Mouse (Mus musculus) midbrain, embryonic 15.5 days (tissue): ENCODE measurements around the gene Numb. TPM values are rescaled to one million over a fixed set of nuclear protein-coding genes. Genes with fewer than 3 reads are reported as not detected.

Experiments used
- ATAC-seq: fragments of 200-750 bp; cut with Nextera tagmentation; replicated peaks from 2 replicates; pipeline ENCODE4 v1.8.0; 2017; ENCODE audit warnings: moderate TSS enrichment
- H3K27ac ChIP-seq: fragments of 300-500 bp; sonication (generic); 2 replicates; pipeline ENCODE4 v1.5.1; 2015; ENCODE audit warnings: mild to moderate bottlenecking, inconsistent platforms
- H3K27me3 ChIP-seq: fragments of 300-500 bp; sonication (generic); replicated peaks from 2 replicates; pipeline ENCODE4 v1.6.1; 2015; ENCODE audit warnings: inconsistent platforms
- H3K36me3 ChIP-seq: fragments of 300-500 bp; sonication (generic); replicated peaks from 2 replicates; pipeline ENCODE4 v1.6.1; 2015; ENCODE audit warnings: inconsistent platforms
- H3K4me1 ChIP-seq: fragments of 300-500 bp; sonication (generic); 2 replicates; pipeline ENCODE4 v1.6.1; 2015; ENCODE audit warnings: inconsistent platforms
- H3K4me2 ChIP-seq: fragments of 300-500 bp; sonication (generic); 2 replicates; pipeline ENCODE4 v1.6.1; 2015; ENCODE audit warnings: inconsistent platforms, mild to moderate bottlenecking, moderate library complexity
- H3K4me3 ChIP-seq: fragments of 300-500 bp; sonication (generic); 2 replicates; pipeline ENCODE4 v1.5.1; 2015; ENCODE audit warnings: mild to moderate bottlenecking, inconsistent platforms
- H3K9ac ChIP-seq: fragments of 300-500 bp; sonication (generic); 2 replicates; pipeline ENCODE4 v1.6.1; 2015; ENCODE audit warnings: mild to moderate bottlenecking, inconsistent platforms
- H3K9me3 ChIP-seq: fragments of 300-500 bp; sonication (generic); 2 replicates; pipeline ENCODE4 v1.6.1; 2016; ENCODE audit warnings: inconsistent platforms
- WGBS: fragments of 180-500 bp; shearing (Covaris S2); methylation state at CpG from one replicate; pipeline ENCODE4 v1.1.7; 2015; ENCODE audit warnings: mixed read lengths; 5-methylcytosine and 5-hydroxymethylcytosine counted together
- polyA plus RNA-seq: library from polyadenylated mRNA; unstranded; fragments of >200 nt; fragmentation: Nextera tagmentation; extraction: Ambion mirVana; gene quantifications from 2 replicates; pipeline ENCODE4 v1.2.1, GENCODE M21; 2015

Gene Numb
- polyA plus RNA-seq, 1 experiment from 2014 or later, result 17.5 TPM

DNA sequence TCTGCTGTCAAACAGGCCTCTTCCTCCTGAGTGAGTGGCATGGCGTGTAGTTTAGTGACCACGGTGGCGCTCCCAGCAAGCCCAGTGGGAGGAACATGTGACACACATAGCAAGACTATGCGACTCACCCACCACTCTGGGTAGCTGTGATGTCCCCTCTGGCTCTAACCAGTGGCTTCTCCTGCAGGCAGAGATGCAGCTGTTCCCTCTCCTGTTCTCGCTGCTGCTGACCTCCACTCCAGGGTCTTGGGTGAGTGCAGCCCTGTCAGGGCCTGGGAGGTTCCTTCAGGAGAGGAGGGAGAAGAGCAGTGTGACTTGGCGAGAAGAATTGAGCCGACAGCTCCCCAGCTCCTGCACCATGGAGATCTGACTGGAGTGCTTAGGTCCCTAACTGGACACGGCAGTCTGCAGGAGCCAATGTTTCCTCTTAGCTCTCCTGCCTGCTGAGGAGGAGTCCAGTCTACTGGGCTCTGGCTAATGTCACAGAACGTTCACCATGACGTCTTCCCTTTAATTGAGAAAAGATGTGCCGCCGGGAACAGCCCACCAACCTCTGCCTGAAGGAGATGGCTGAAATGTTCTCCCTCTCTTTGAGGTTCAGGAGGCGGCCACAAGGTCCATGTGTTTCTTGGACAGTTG is 155.7 kb downstream of the Numb start:
- no peak for ATAC-seq
- no peak overlapping the region for H3K9ac ChIP-seq
- no peaks in the 10 kb centered on the region for H3K27me3 ChIP-seq
- H3K9me3 ChIP-seq, result no peaks in the 10 kb centered on the region
- 78% methylated on average over 13 of the region's 13 CpGs for WGBS
- no peaks in the 10 kb centered on the region for H3K36me3 ChIP-seq
- H3K4me3 ChIP-seq, result no peak overlapping the region
- H3K4me2 ChIP-seq, result no peak overlapping the region
- no peak overlapping the region for H3K27ac ChIP-seq
- peaks cover 24% of the 10 kb centered on the region for H3K4me1 ChIP-seq

DNA sequence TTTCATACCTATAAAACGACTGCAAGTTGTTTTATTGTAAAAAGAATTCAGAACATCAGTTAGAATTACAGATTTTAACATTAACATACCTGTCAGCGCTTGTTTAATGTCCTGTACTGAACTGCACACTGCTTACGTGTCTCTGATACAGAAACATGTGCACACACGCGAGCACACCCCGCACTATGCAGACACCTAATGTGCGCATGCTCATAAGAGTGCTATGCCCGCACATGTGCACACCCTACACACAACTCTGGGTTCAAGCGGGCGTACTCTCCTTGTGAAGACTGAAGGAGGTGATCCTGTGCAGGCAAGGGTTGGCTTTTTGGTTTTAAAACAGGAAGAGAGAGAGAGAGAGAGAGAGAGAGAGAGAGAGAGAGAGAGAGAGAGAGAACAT is 157.2 kb downstream of the Numb start:
- Histone ChIP-seq H3K9me3 (no peaks in the 10 kb centered on the region), H3K9ac (no peak overlapping the region), H3K27me3 (no peaks in the 10 kb centered on the region), H3K27ac (no peak overlapping the region), H3K36me3 (no peaks in the 10 kb centered on the region), H3K4me2 (no peak overlapping the region; the same call in 1 of the 2 replicates), H3K4me1 (peaks cover 12% of the 10 kb centered on the region), H3K4me3 (no peak overlapping the region)
- ATAC-seq, result no peak
- 81% methylated on average over 10 of the region's 10 CpGs for WGBS

DNA sequence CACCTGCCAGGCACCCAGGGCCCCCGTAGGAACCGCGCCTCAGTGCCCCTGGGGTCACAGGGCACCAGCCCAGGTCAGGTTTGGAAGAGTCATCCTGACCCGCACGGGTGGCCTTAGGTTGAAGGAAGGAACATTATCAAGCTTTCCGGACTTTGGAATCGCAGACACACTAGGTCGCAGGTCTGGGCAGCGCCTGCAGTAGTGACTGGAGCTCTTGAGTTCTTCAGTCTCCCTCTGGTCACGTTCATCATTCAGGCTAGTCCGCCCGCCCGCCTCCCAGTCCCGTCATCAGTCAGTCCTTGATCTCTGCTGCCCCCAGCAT is 157.7 kb downstream of the Numb start:
- Histone ChIP-seq H3K36me3 (no peaks in the 10 kb centered on the region), H3K4me1 (peaks cover 12% of the 10 kb centered on the region), H3K9ac (peak overlapping the region; percentile 29; the same call in 1 of the 2 replicates), H3K9me3 (no peaks in the 10 kb centered on the region), H3K4me2 (peak overlapping the region; percentile 64), H3K4me3 (peak overlapping the region; percentile 30), H3K27ac (no peak overlapping the region), H3K27me3 (no peaks in the 10 kb centered on the region)
- 16% methylated on average over 14 of the region's 14 CpGs for WGBS
- ATAC-seq, result no peak; the same call in 1 of the 2 replicates

DNA sequence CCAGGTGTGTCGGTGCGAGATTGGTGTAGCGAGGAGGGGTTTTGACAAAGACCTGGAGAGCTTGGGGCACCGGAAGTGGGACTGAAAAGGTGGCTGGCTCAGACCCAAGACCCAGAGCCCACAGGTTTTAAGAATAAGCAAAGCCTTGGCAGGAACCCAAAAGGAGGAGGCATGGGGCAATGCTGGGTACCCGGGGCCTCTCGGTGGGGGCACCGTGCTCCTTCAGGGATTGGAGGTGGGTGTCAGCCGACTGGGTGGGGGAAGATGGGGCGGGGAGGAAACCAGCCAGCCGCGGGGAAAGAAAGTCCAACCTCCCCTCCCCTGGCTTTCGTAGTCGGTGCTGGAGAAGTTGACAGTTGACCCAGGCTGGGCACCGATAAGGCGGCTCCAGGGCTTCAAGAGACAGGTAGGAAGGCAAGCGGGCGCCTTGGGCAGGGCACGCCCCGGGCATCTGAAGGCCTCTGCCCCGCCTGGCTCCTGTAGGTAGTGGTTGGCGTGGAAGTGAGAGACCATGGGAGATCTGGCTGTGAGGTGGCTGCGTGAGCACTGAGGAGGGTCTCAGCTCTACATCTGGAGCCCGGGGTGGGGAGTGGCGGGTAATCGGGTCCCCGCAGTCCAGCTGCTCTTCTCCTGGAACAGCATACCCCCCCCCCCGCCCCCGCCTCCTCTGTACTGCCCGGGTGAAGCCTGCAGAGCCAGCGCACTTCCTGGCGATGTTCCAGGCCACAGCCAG is 158.3 kb downstream of the Numb start, which contains the start of gene Papln:
Papln (plus strand) TSS at position 324 of the 733 bp plus-strand sequence.
- no peaks in the 10 kb centered on the region for H3K36me3 ChIP-seq
- no peaks in the 10 kb centered on the region for H3K9me3 ChIP-seq
- H3K4me3 ChIP-seq, result peak within 1 kb of the TSS; percentile 30
- peaks cover 12% of the 10 kb centered on the region for H3K4me1 ChIP-seq
- WGBS, result 12% methylated on average over 29 of the region's 31 CpGs
- H3K27me3 ChIP-seq, result no peaks in the 10 kb centered on the region
- H3K4me2 ChIP-seq, result peak within 1 kb of the TSS; percentile 64
- no peak within 1 kb of the TSS for H3K27ac ChIP-seq
- peak within 1 kb of the TSS; percentile 29; the same call in 1 of the 2 replicates for H3K9ac ChIP-seq
- ATAC-seq, result no peak; the same call in 1 of the 2 replicates

DNA sequence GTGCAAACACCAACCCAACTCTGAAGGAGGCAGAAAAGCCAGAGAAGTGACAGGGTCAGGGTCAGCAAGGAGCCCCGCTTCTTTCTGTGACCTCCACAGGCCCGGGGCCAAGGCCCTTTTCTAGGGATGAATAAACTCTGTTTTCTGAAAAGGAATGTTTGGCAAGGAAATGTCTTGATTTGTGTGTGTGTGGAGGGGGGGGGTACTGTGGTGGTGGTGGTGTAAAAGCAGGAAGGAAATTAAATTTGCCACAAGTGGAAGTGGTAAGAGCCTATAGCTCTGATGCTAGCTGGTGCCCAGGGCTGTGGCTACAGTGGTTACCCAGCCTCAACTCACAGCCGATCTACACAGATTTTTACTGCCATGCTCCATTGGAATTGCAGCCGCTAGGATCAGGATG is 159.0 kb downstream of the Numb start:
- no peak overlapping the region for H3K4me3 ChIP-seq
- H3K4me2 ChIP-seq, result no peak overlapping the region
- H3K4me1 ChIP-seq, result peaks cover 12% of the 10 kb centered on the region
- WGBS, result 25% methylated on average over 4 of the region's 4 CpGs
- no peak overlapping the region for H3K27ac ChIP-seq
- ATAC-seq, result no peak
- no peaks in the 10 kb centered on the region for H3K9me3 ChIP-seq
- no peak overlapping the region for H3K9ac ChIP-seq
- no peaks in the 10 kb centered on the region for H3K27me3 ChIP-seq
- no peaks in the 10 kb centered on the region for H3K36me3 ChIP-seq

DNA sequence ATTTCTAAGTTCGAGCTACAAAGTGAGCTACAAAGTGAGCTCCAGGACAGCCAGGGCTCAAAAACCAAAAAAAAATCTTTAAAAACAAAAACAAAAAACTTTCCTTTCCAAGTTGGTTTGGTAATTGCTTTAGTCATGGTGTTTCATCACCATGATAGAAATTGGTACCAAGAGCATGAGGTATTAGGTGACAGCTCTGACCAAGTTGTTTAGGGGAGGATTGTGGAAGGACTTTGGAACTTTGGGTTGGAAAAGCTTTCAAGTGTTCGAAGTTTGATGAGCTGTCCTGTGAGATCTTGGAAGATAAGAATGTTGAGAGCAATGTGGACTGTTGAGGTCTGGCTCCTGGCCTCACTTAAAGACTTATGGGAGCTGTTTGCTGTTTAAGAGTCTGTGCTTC is 161.5 kb downstream of the Numb start:
- Histone ChIP-seq H3K4me3 (no peak overlapping the region), H3K9me3 (no peaks in the 10 kb centered on the region), H3K36me3 (no peaks in the 10 kb centered on the region), H3K27me3 (no peaks in the 10 kb centered on the region), H3K4me1 (peaks cover 12% of the 10 kb centered on the region), H3K9ac (no peak overlapping the region), H3K4me2 (no peak overlapping the region), H3K27ac (no peak overlapping the region)
- no peak for ATAC-seq
- WGBS, result 94% methylated on average over 2 of the region's 2 CpGs

DNA sequence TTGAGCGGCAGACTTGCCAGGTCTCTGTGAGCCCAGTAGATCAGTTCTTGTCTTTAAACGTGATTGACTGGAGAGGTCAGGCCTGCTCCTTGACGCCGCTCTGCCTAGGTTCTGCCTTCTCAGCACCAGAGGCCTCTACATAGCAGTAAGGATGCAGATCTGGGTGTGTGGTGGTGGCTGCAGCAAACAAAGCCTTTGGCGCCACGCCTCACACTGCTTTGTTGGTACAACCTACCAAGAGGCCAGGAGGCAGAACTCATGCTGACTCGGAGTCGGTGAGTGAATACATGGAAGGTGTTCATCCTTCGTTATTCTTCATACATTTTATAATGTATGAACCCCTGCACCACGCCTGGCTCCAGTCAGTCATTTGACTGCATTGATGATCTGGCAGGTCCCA is 163.0 kb downstream of the Numb start:
- Histone ChIP-seq H3K36me3 (no peaks in the 10 kb centered on the region), H3K4me1 (peaks cover 6% of the 10 kb centered on the region), H3K9ac (no peak overlapping the region), H3K4me2 (no peak overlapping the region), H3K27ac (no peak overlapping the region), H3K4me3 (no peak overlapping the region), H3K9me3 (no peaks in the 10 kb centered on the region), H3K27me3 (no peaks in the 10 kb centered on the region)
- ATAC-seq, result no peak
- 77% methylated on average over 10 of the region's 10 CpGs for WGBS

DNA sequence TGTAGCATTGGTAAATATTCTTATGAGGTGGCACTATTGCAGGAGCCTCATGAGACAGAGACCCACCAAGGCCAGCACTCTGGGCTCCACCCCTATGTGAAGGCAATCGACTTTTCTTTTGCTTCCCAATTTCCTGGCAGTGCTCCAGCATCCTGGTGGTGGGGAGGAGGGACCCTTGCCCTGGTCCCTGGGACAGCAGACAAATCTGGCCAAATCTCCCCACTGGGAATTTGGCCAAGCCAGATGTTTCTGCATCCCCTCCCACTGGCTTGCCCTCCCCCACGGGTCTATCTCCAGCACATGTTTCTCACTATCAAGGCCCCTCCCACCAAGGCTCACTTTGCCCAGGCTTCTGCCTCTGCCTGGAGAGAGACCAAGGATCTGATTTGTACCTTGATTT is 169.2 kb downstream of the Numb start:
- 60% methylated on average over 2 of the region's 2 CpGs for WGBS
- Histone ChIP-seq H3K27ac (no peak overlapping the region), H3K36me3 (no peaks in the 10 kb centered on the region), H3K4me1 (no peaks in the 10 kb centered on the region), H3K27me3 (no peaks in the 10 kb centered on the region), H3K4me3 (no peak overlapping the region), H3K9ac (no peak overlapping the region), H3K4me2 (no peak overlapping the region), H3K9me3 (no peaks in the 10 kb centered on the region)
- no peak for ATAC-seq

DNA sequence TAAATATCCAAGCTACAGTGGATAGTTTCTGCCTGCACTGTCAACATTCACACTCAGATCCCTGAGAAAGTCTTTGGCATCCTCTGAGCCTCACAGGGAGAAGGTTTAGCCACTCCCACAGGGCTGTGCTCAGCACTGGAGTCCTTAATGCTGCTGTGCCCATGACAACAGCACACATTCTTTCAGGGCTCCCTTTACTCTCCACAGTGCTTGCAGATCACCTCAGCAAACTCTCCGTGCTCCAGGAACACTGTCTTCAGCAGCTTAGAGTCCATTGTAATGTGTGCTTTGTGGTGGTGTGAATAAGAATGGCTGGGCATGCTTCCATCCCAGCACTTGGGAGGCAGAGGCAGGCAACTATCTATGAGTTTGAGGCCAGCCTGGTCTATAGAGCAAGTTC is 172.5 kb downstream of the Numb start:
- no peak for ATAC-seq
- H3K4me2 ChIP-seq, result no peak overlapping the region
- H3K9me3 ChIP-seq, result no peaks in the 10 kb centered on the region
- no peak overlapping the region for H3K4me3 ChIP-seq
- H3K4me1 ChIP-seq, result no peaks in the 10 kb centered on the region
- no peak overlapping the region for H3K9ac ChIP-seq
- WGBS, result 28% methylated on average over 1 of the region's 1 CpGs
- no peaks in the 10 kb centered on the region for H3K27me3 ChIP-seq
- no peak overlapping the region for H3K27ac ChIP-seq
- no peaks in the 10 kb centered on the region for H3K36me3 ChIP-seq

Other genes starting within 250 kb of the Numb start
- gene Psen1, start 233.8 kb downstream of the Numb start, polyA plus RNA-seq, result 70.0 and 74.7 TPM in 2 replicates
- gene Papln, start 158.3 kb downstream of the Numb start, polyA plus RNA-seq, result 0.22 and 0.28 TPM in 2 replicates
- gene Riox1, start 28.7 kb upstream of the Numb start, polyA plus RNA-seq, result 10.6 and 12.7 TPM in 2 replicates
- gene Heatr4, start 62.9 kb upstream of the Numb start, polyA plus RNA-seq, result 0.09 TPM in 1 of 2 replicates, not detected in the other
- gene Acot2, start 65.9 kb upstream of the Numb start, polyA plus RNA-seq, result 11.8 and 13.4 TPM in 2 replicates
- 69.7 and 83.0 TPM in 2 replicates for gene Acot1, start 87.6 kb upstream of the Numb start, polyA plus RNA-seq
- 0.27 and 0.71 TPM in 2 replicates for gene Acot4, start 116.4 kb upstream of the Numb start, polyA plus RNA-seq
- gene Gm49366, start 117.0 kb upstream of the Numb start, polyA plus RNA-seq, result not detected in 2 replicates
- 0.96 and 2.4 TPM in 2 replicates for gene Acot3, start 130.2 kb upstream of the Numb start, polyA plus RNA-seq
- 0.13 and 0.15 TPM in 2 replicates for gene Acot5, start 147.4 kb upstream of the Numb start, polyA plus RNA-seq
- gene Acot6, start 178.7 kb upstream of the Numb start, polyA plus RNA-seq, result 1.1 and 1.3 TPM in 2 replicates
- gene Dnal1, start 192.4 kb upstream of the Numb start, polyA plus RNA-seq, result 8.2 and 10.8 TPM in 2 replicates
- gene Pnma1, start 226.6 kb upstream of the Numb start, polyA plus RNA-seq, result 6.5 and 7.7 TPM in 2 replicates